Mouse (Mus musculus) cerebellum, postnatal 10 days (tissue): Measurements from ENCODE around the gene Tsacc.
A peak's percentile ranks its signal among the peaks of the same experiment; 100 is the strongest.
"Not testable (repeated sequence)": the region's sequence is repeated elsewhere in the genome, so short reads cannot be mapped to it uniquely, and the experiment has no call there.

Source experiments
- DNase-seq, 2 experiments: peaks; one replicate each; pipeline ENCODE4 v3.0.0; 2021; ENCODE audit warnings: mixed read lengths in 2 of 2

Tsacc gene

GRCm38 (mm10) chr3:88296561-88297318 is at the start of gene Tsacc, which contains the start of gene Cct3:
TSS of gene Tsacc (minus strand) at chr3:88296999.
TSS of gene Cct3 (plus strand) at chr3:88297116.
- DNase-seq, result peak; percentile 98

- no peak for DNase-seq
Observed at GRCm38 (mm10) chr3:88339006-88339405, 42.2 kb upstream of the Tsacc start.

GRCm38 (mm10) chr3:88338316-88338715 is 41.5 kb upstream of the Tsacc start:
- DNase-seq, result no peak

GRCm38 (mm10) chr3:88337367-88338020 is 40.7 kb upstream of the Tsacc start:
- no peak for DNase-seq

- DNase-seq, result peak; percentile 97 to 98
Observed at GRCm38 (mm10) chr3:88336058-88337013, 39.5 kb upstream of the Tsacc start, which contains the start of the genes Tmem79 and Smg5. TSS of gene Tmem79 (minus strand) at chr3:88336148. TSS of gene Smg5 (plus strand) at chr3:88336260.

- peak in 1 of 2 experiments; percentile 51 for DNase-seq
Observed at GRCm38 (mm10) chr3:88335436-88336053, 38.7 kb upstream of the Tsacc start.

- DNase-seq, result no peak
Observed at GRCm38 (mm10) chr3:88334902-88335435, 38.2 kb upstream of the Tsacc start.

GRCm38 (mm10) chr3:88334029-88334658 is 37.3 kb upstream of the Tsacc start:
- no peak for DNase-seq

GRCm38 (mm10) chr3:88331282-88331681 is 34.5 kb upstream of the Tsacc start:
- peak; percentile 57 to 63 for DNase-seq

- DNase-seq, result no peak
Observed at GRCm38 (mm10) chr3:88328956-88329355, 32.2 kb upstream of the Tsacc start.

GRCm38 (mm10) chr3:88324951-88325405 is 28.2 kb upstream of the Tsacc start, which contains the start of gene Glmp:
TSS of gene Glmp (plus strand) at chr3:88325023.
- peak; percentile 82 for DNase-seq

GRCm38 (mm10) chr3:88299172-88299571 is 2.4 kb upstream of the Tsacc start:
- no peak for DNase-seq

GRCm38 (mm10) chr3:88297321-88297851 is 587 bp upstream of the Tsacc start:
- DNase-seq, result no peak

GRCm38 (mm10) chr3:88296110-88296560 is 664 bp downstream of the Tsacc start:
- DNase-seq, result no peak

- DNase-seq, result not testable (repeated sequence)
Observed at GRCm38 (mm10) chr3:88295272-88295671, 1.5 kb downstream of the Tsacc start.

- DNase-seq, result peak; percentile 49 to 54
Observed at GRCm38 (mm10) chr3:88291970-88292369, 4.8 kb downstream of the Tsacc start.

- not testable (repeated sequence) for DNase-seq
Observed at GRCm38 (mm10) chr3:88288133-88288713, 8.6 kb downstream of the Tsacc start.

GRCm38 (mm10) chr3:88287110-88287509 is 9.7 kb downstream of the Tsacc start, which contains the start of gene Gm38392:
TSS of gene Gm38392 (minus strand) at chr3:88287210.
- no peak for DNase-seq

GRCm38 (mm10) chr3:88285565-88285895 is 11.3 kb downstream of the Tsacc start:
- not testable (repeated sequence) for DNase-seq

GRCm38 (mm10) chr3:88284815-88285564 is 11.8 kb downstream of the Tsacc start:
- not testable (repeated sequence) for DNase-seq
